Mouse (Mus musculus): ENCODE data around the gene Mkrn2os. TPM values are rescaled to one million over a fixed set of nuclear protein-coding genes. Genes with fewer than 3 reads are reported as not detected.

Mkrn2os gene
- polyA plus RNA-seq, 1 experiment = not detected

DNA sequence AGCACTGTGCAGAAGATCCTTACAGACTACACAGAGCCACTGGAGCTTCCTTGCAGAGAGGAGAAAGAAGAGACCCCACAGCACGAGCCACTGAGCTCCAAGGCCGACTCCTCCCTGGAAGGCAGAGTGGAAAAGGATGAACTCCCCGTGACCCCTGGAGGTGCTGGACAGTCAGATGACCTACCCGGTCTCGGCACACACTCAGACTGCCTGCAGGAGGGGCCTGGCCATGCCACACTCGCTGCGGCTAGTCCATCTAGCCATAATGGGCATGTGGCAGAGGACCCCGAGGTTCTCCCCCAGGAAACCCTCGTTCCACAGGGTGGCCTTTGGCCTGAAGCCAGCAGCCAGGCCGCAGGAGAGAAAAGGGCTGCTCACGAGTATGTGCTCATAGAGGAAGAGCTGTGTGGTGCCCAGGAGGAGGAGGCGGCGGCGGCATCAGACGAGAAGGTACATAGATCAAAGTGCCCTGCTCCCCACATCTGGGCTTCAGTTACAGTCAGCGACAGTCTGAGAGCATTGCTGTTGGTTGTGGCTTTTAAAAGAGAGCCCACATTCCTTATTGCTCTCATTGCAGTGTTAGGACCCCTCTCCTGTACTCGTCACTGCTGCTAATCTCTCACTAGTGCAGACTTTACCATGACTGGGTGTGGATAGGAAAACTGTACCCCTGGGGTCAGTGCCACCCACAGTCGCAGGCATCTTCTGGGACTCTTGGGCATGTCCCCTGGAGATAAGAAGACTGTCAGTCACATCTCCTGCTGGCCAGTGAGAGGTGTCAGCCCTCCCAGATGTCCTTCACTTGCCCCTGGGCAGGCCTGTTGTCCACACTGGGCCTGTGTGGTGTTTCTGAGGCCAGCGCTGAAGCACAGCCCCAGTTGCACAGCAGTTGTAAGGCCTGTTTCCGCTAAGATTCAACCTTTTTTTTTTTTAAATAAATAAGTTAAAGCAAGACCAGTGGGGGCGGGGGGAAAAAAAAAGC is 32.4 kb downstream of the Mkrn2os start:
- H3K4me1 ChIP-seq (ENCODE audit: control insufficient read depth, insufficient read depth, low read length) = no peaks in the 10 kb centered on the region
- 51% methylated on average over 21 of the region's 21 CpGs for WGBS
- DNase-seq = no peak

DNA sequence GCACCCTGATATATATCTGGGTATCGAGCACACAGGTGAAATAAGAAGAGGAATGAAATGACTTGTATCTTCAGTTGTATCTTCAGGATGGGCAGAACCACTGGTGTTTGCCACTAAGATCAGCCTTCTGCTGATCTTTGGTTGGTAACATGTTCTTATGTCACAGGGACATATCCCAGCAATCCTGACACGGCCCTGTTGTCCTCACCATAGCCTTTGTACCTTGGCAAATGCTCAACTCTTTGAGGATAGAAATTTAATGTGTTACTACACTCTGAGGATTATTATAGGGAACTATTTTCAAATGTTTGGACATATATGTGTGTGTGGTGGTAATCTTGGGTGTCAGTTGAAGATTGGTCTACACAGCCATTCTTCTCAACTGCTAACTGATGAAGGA is 34.2 kb downstream of the Mkrn2os start:
- no peaks in the 10 kb centered on the region for H3K4me1 ChIP-seq (ENCODE audit: control insufficient read depth, insufficient read depth, low read length)
- H3K4me3 ChIP-seq (replicated peaks; ENCODE audit: extremely low read depth, low read depth, low read length) = no peak overlapping the region
- no peak for DNase-seq
- 93% methylated on average over 2 of the region's 2 CpGs for WGBS
- TF ChIP-seq POLR2A (IDR thresholded peaks at IDR 0.05; ENCODE audit: borderline replicate concordance, extremely low read depth, low read depth, low read length) (no peak), CTCF (IDR thresholded peaks at IDR 0.05; ENCODE audit: insufficient read depth, low read length) (no peak)

More for the DNA sequence above, 32.4 kb downstream of the Mkrn2os start:
- TF ChIP-seq POLR2A (IDR thresholded peaks at IDR 0.05; ENCODE audit: borderline replicate concordance, extremely low read depth, low read depth, low read length) (no peak), CTCF (IDR thresholded peaks at IDR 0.05; ENCODE audit: insufficient read depth, low read length) (no peak)
- no peak overlapping the region for H3K4me3 ChIP-seq (replicated peaks; ENCODE audit: extremely low read depth, low read depth, low read length)

- 57% methylated on average over 5 of the region's 5 CpGs for WGBS
- Histone ChIP-seq H3K4me1 (ENCODE audit: control insufficient read depth, insufficient read depth, low read length) (no peaks in the 10 kb centered on the region), H3K4me3 (replicated peaks; ENCODE audit: extremely low read depth, low read depth, low read length) (no peak overlapping the region)
- no peak for DNase-seq
- TF ChIP-seq POLR2A (IDR thresholded peaks at IDR 0.05; ENCODE audit: borderline replicate concordance, extremely low read depth, low read depth, low read length) (no peak), CTCF (IDR thresholded peaks at IDR 0.05; ENCODE audit: insufficient read depth, low read length) (0 out of 2 replicates have a peak, but pooled peaks have one; percentile 11)
These were observed 36.9 kb downstream of the Mkrn2os start for GRCm38 (mm10) chr6:115555485-115555884.

GRCm38 (mm10) chr6:115546276-115546675 is 46.1 kb downstream of the Mkrn2os start:
- Histone ChIP-seq H3K4me1 (ENCODE audit: control insufficient read depth, insufficient read depth, low read length) (no peaks in the 10 kb centered on the region; the same call in 1 of the 2 replicates), H3K4me3 (replicated peaks; ENCODE audit: extremely low read depth, low read depth, low read length) (no peak overlapping the region)
- WGBS = 84% methylated on average over 5 of the region's 5 CpGs
- DNase-seq = peak; percentile 12
- no peak for TF ChIP-seq POLR2A (IDR thresholded peaks at IDR 0.05; ENCODE audit: borderline replicate concordance, extremely low read depth, low read depth, low read length)
- TF ChIP-seq CTCF (IDR thresholded peaks at IDR 0.05; ENCODE audit: insufficient read depth, low read length) = peak; percentile 52

GRCm38 (mm10) chr6:115544442-115544970 is 47.9 kb downstream of the Mkrn2os start, which contains the start of gene Tsen2:
TSS of gene Tsen2 (plus strand) at chr6:115544664.
- TF ChIP-seq CTCF (IDR thresholded peaks at IDR 0.05; ENCODE audit: insufficient read depth, low read length) (no peak), POLR2A (IDR thresholded peaks at IDR 0.05; ENCODE audit: borderline replicate concordance, extremely low read depth, low read depth, low read length) (peak; percentile 60; the same call in 1 of the 2 replicates)
- peak; percentile 97 for DNase-seq
- Histone ChIP-seq H3K4me1 (ENCODE audit: control insufficient read depth, insufficient read depth, low read length) (no peaks in the 10 kb centered on the region; the same call in 1 of the 2 replicates), H3K4me3 (replicated peaks; ENCODE audit: extremely low read depth, low read depth, low read length) (peak within 1 kb of the TSS; percentile 81)
- WGBS = under 1% methylated on average over 38 of the region's 38 CpGs

GRCm38 (mm10) chr6:115542341-115542740 is 50.0 kb downstream of the Mkrn2os start:
- DNase-seq = no peak
- WGBS = 56% methylated on average over 3 of the region's 3 CpGs
- TF ChIP-seq CTCF (IDR thresholded peaks at IDR 0.05; ENCODE audit: insufficient read depth, low read length) (no peak), POLR2A (IDR thresholded peaks at IDR 0.05; ENCODE audit: borderline replicate concordance, extremely low read depth, low read depth, low read length) (no peak)

DNA sequence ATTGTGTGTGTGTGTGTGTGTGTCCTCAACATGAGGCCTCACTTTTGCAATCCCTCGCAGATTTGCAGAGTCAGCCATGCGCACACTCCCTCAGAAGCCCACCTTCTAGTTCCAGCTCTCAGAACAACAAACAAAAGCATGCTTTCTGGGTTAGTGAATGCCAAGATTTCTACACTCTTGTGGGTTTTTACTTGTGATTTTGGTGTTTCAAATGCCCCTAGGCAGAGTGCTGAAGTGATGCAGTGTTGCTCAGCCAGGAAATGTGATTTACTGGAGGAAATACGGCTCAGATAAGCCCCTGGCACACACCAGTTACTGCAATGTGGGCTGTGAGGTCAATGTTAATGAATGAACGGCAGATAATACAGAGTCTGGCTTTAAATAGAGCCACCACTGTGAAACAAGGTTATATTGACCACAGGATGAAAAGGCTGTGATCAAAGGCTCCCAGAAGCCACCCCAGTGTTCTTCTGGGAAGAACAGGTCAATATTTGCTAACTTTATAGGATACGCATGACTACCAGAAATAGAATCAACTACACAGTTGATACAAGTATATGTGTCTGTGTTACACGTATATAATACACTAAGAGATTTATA is 50.6 kb downstream of the Mkrn2os start:
- Histone ChIP-seq H3K4me3 (replicated peaks; ENCODE audit: extremely low read depth, low read depth, low read length) (no peak overlapping the region), H3K4me1 (ENCODE audit: control insufficient read depth, insufficient read depth, low read length) (no peaks in the 10 kb centered on the region; the same call in 1 of the 2 replicates)
- TF ChIP-seq POLR2A (IDR thresholded peaks at IDR 0.05; ENCODE audit: borderline replicate concordance, extremely low read depth, low read depth, low read length) = no peak
- WGBS = 29% methylated on average over 6 of the region's 6 CpGs
- DNase-seq = no peak

More at GRCm38 (mm10) chr6:115542341-115542740, 50.0 kb downstream of the Mkrn2os start:
- Histone ChIP-seq H3K4me1 (ENCODE audit: control insufficient read depth, insufficient read depth, low read length) (no peaks in the 10 kb centered on the region; the same call in 1 of the 2 replicates), H3K4me3 (replicated peaks; ENCODE audit: extremely low read depth, low read depth, low read length) (no peak overlapping the region)

DNA sequence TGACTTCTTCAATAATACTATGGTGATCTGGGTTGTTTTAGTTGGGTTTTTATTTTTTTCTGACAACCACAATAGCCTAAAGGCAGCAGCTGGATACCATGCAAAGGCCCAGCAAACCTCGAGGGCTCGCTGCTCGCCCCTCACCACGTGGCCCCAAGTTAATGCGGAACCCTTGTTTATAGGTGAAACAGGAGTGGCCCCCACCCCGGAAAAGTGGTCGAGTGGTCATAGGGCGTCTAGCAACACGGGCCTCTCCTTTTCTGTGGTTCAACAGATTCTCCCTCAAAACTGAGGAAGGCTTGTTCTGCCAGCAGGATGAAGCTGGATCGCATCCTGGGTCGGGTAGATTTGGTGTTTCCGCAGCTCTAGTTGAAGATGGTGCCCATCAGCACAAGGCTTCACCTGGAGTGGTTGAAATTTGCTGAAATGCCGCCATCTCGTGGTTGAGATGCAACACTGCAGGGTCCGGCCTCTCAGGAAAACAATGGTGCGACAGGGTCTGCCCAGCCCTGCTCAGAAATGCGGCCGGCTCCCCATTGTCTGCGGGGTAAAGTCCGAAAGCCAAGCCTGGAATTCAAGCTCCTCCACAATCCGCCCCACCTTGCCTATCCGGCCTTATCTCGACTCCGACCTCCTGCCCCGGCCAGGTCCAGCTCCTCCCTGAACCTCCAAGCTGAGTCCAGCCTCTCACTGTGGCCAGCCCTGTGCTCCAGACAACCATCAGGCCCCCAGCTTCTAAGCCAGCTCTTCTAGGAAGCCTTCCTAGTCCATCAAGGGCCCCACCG is 53.5 kb downstream of the Mkrn2os start:
- TF ChIP-seq CTCF (IDR thresholded peaks at IDR 0.05; ENCODE audit: insufficient read depth, low read length) = peak; percentile 92
- TF ChIP-seq POLR2A (IDR thresholded peaks at IDR 0.05; ENCODE audit: borderline replicate concordance, extremely low read depth, low read depth, low read length) = no peak
- peak; percentile 83 for DNase-seq
- WGBS = 21% methylated on average over 26 of the region's 26 CpGs
- Histone ChIP-seq H3K4me1 (ENCODE audit: control insufficient read depth, insufficient read depth, low read length) (no peaks in the 10 kb centered on the region), H3K4me3 (replicated peaks; ENCODE audit: extremely low read depth, low read depth, low read length) (no peak overlapping the region)

Data from lung, adult 2 months (tissue).